Mouse (Mus musculus) hindbrain, postnatal 0 days (tissue): ENCODE measurements around the gene Vcpkmt. TPM values are rescaled to one million over a fixed set of nuclear protein-coding genes. Genes with fewer than 3 reads are reported as not detected.

ENCODE experiments used
- ATAC-seq: fragments of 200-750 bp; cut with Nextera tagmentation; 2 replicates; pipeline ENCODE4 v1.8.0; 2017; ENCODE audit warnings: mild to moderate bottlenecking, moderate TSS enrichment, moderate library complexity
- DNase-seq: peaks from one replicate; pipeline ENCODE4 v3.0.0-alpha.2; 2015; ENCODE audit warnings: low spot score
- H3K27ac ChIP-seq: fragments of 300-500 bp; sonication (generic); 2 replicates; pipeline ENCODE4 v1.5.1; 2014; ENCODE audit warnings: mild to moderate bottlenecking
- H3K27me3 ChIP-seq: fragments of 300-500 bp; sonication (generic); 2 replicates; pipeline ENCODE4 v1.6.1; 2014; ENCODE audit warnings: low read length, mixed read lengths; ENCODE audit not compliant: insufficient read depth
- H3K36me3 ChIP-seq: fragments of 300-500 bp; sonication (generic); 2 replicates; pipeline ENCODE4 v1.6.1; 2014; ENCODE audit warnings: low read length, mixed read lengths; ENCODE audit not compliant: insufficient read depth
- H3K4me1 ChIP-seq: fragments of 300-500 bp; sonication (generic); 2 replicates; pipeline ENCODE4 v1.6.1; 2014; ENCODE audit warnings: antibody characterized with exemption, low read length, mixed read lengths; ENCODE audit not compliant: insufficient read depth
- H3K4me2 ChIP-seq: fragments of 300-500 bp; sonication (generic); 2 replicates; pipeline ENCODE4 v1.6.1; 2014; ENCODE audit warnings: low read depth, mild to moderate bottlenecking, low read length, moderate library complexity, mixed read lengths
- H3K4me3 ChIP-seq: fragments of 300-500 bp; sonication (generic); 2 replicates; pipeline ENCODE4 v1.5.1; 2014; ENCODE audit warnings: low read length
- H3K9ac ChIP-seq: fragments of 300-500 bp; sonication (generic); replicated peaks from 2 replicates; pipeline ENCODE4 v1.6.1; 2014; ENCODE audit warnings: mild to moderate bottlenecking, low read length, moderate library complexity, mixed read lengths
- H3K9me3 ChIP-seq: fragments of 300-500 bp; sonication (generic); 2 replicates; pipeline ENCODE4 v1.6.1; 2016; ENCODE audit warnings: low read length, mixed read lengths
- CTCF ChIP-seq: IDR thresholded peaks from 2 replicates; pipeline ENCODE4 v1.5.1; 2016; ENCODE audit warnings: antibody characterized with exemption, control low read depth, low read depth
- WGBS: fragments of 180-500 bp; shearing (Covaris S2); extraction: QIAGEN DNeasy Blood & Tissue Kit; methylation state at CpG from one replicate; pipeline ENCODE4 v1.1.7; 2014; 5-methylcytosine and 5-hydroxymethylcytosine counted together
- polyA plus RNA-seq: library from polyadenylated mRNA; unstranded; fragments of >200 nt; fragmentation: Nextera tagmentation; extraction: Ambion mirVana; gene quantifications from 2 replicates; pipeline ENCODE4 v1.2.1, GENCODE M21; 2015
- total RNA-seq: library from RNA; depleted of rRNA; stranded (reverse); fragments of >200 nt; gene quantifications from 2 replicates; pipeline ENCODE4 v1.2.3, GENCODE M21; 2014

The Vcpkmt gene
- total and polyA plus RNA-seq, 2 experiments from 2014 or later = 4.0 to 33.6 TPM

DNA sequence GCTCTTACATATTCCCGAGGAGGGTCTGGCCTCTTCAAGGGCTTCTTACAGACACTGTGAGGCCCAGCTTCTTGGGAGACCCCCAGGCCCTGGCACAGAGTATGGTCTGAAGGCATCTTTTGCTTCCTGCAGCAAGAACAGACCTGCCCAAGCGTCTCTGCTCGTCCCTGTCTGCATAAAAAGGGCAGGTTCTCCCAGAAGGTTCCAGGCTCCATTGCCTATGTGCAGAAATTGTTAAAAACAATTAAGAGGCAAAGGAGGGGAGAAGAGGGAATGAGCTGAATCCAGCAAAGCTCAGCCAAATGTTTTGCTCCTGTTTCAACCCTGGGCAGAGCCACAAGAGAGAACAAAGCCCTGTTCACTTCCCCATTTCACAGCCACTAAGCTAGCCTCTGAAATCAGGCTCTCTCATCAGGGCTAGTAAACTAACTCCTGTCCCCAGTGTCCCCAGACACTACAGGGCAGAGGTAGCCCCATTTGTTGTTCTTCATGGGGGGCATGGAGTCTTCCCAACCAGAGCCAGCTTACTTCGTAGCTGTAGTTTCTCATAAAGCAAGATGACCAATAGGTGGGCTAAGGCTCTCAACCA, 44.4 kb downstream of the Vcpkmt start:
- Histone ChIP-seq H3K9ac (no peak overlapping the region), H3K4me3 (no peak overlapping the region), H3K4me1 (peaks cover 19% of the 10 kb centered on the region), H3K27ac (peak overlapping the region; percentile 81), H3K36me3 (no peaks in the 10 kb centered on the region), H3K9me3 (no peaks in the 10 kb centered on the region), H3K4me2 (no peak overlapping the region), H3K27me3 (no peaks in the 10 kb centered on the region)
- ATAC-seq = 0 out of 2 replicates have a peak, but pooled peaks have one; percentile 22
- TF ChIP-seq CTCF = no peak
- DNase-seq = no peak
- 62% methylated on average over 4 of the region's 4 CpGs for WGBS

DNA sequence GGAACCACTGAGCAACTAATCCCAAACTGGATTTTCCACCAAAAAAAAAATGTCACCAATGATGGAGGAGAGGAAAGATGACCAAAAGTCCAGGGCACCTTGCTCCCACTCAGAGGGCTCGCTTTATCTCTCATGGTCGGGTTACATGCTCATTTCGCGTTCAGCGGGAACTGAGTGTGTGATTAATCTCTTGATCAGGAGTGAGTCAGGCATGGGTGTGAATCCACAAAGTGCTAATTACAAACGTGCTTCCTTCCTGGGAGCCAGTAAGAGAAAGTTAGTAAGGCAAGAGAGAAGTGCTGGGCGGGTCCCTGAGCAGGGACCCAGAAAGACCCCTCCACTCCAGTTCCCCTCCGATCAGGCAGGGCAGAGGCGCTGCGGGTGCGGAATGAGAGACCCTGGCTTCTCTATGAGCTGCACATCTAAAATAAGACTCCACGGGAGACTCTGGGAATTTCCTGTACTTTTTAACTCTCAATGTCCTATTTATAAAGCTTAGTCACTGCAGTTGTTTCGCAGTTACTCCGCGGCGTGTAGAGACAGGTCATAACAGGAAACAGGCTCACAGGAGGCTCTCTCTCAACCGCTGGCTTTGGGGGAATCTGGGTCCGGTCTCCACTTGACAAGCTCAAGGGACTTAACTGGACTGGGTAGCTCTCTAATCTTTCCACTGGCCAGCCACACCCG, 45.0 kb downstream of the Vcpkmt start:
- Histone ChIP-seq H3K4me3 (no peak overlapping the region), H3K4me1 (peaks cover 19% of the 10 kb centered on the region), H3K36me3 (no peaks in the 10 kb centered on the region), H3K27ac (peak overlapping the region; percentile 81), H3K9me3 (no peaks in the 10 kb centered on the region), H3K4me2 (peak overlapping the region; percentile 39; the same call in 1 of the 2 replicates), H3K27me3 (no peaks in the 10 kb centered on the region), H3K9ac (no peak overlapping the region)
- DNase-seq (peak; percentile 21), ATAC-seq (0 out of 2 replicates have a peak, but pooled peaks have one; percentile 36)
- TF ChIP-seq CTCF = no peak
- 54% methylated on average over 19 of the region's 19 CpGs for WGBS

DNA sequence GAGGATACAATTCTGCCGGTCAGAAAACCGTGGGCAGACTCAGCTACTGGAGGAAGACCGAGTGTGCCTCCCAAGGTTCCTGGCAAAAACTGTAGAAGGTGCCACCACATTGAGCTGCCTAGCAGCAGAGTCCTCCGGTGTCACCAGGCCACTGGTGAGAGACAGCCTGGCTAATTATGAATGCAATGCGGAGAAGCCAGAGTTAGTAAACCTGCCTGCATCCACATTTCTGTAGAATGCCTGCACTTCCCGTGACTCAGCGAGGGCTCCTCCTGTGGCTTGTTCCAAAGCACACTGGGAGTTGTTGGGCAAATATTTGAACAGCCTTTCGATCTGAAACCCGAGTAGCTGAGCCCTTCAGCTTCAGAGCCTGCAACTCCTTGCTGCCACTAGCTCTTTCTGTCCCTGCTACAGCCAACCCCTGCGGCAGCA, 45.6 kb downstream of the Vcpkmt start:
- peak; percentile 27 for TF ChIP-seq CTCF
- 20% methylated on average over 10 of the region's 10 CpGs for WGBS
- Histone ChIP-seq H3K36me3 (no peaks in the 10 kb centered on the region), H3K27ac (peak overlapping the region; percentile 81), H3K4me1 (peaks cover 19% of the 10 kb centered on the region), H3K4me2 (peak overlapping the region; percentile 39; the same call in 1 of the 2 replicates), H3K4me3 (no peak overlapping the region), H3K27me3 (no peaks in the 10 kb centered on the region), H3K9me3 (no peaks in the 10 kb centered on the region), H3K9ac (no peak overlapping the region)
- ATAC-seq (peak; percentile 25; the same call in 1 of the 2 replicates), DNase-seq (peak; percentile 42)

- Histone ChIP-seq H3K4me1 (peaks cover 19% of the 10 kb centered on the region), H3K27me3 (no peaks in the 10 kb centered on the region), H3K4me3 (no peak overlapping the region), H3K9ac (no peak overlapping the region), H3K27ac (peak overlapping the region; percentile 81), H3K9me3 (no peaks in the 10 kb centered on the region), H3K36me3 (no peaks in the 10 kb centered on the region), H3K4me2 (peak overlapping the region; percentile 39; the same call in 1 of the 2 replicates)
- 36% methylated on average over 10 of the region's 10 CpGs for WGBS
- TF ChIP-seq CTCF = no peak
- DNase-seq (peak; percentile 15), ATAC-seq (no peak)
These were observed 46.1 kb downstream of the Vcpkmt start for GRCm38 (mm10) chr12:69536616-69537242.

GRCm38 (mm10) chr12:69533237-69533636, 49.6 kb downstream of the Vcpkmt start:
- Histone ChIP-seq H3K27ac (no peak overlapping the region), H3K36me3 (no peaks in the 10 kb centered on the region), H3K4me2 (no peak overlapping the region), H3K9ac (no peak overlapping the region), H3K27me3 (no peaks in the 10 kb centered on the region), H3K4me1 (peaks cover 17% of the 10 kb centered on the region), H3K9me3 (no peaks in the 10 kb centered on the region), H3K4me3 (no peak overlapping the region)
- ATAC-seq (no peak), DNase-seq (no peak)
- 89% methylated on average over 5 of the region's 5 CpGs for WGBS
- TF ChIP-seq CTCF = no peak

GRCm38 (mm10) chr12:69532530-69532929, 50.3 kb downstream of the Vcpkmt start:
- ATAC-seq (no peak), DNase-seq (no peak)
- no peaks in the 10 kb centered on the region for H3K27me3 ChIP-seq
- H3K9ac ChIP-seq = no peak overlapping the region
- no peak overlapping the region for H3K27ac ChIP-seq
- no peak for TF ChIP-seq CTCF
- H3K4me2 ChIP-seq = no peak overlapping the region
- no peaks in the 10 kb centered on the region for H3K36me3 ChIP-seq
- peaks cover 11% of the 10 kb centered on the region for H3K4me1 ChIP-seq
- no peaks in the 10 kb centered on the region for H3K9me3 ChIP-seq
- 86% methylated on average over 3 of the region's 3 CpGs for WGBS
- H3K4me3 ChIP-seq = no peak overlapping the region
